Mouse (Mus musculus) erythroblast, adult 5-6 weeks (primary cell): ENCODE data around the gene Apc2. TPM values are rescaled to one million over a fixed set of nuclear protein-coding genes. Genes with fewer than 3 reads are reported as not detected.
"Not testable (repeated sequence)": the region's sequence is repeated elsewhere in the genome, so short reads cannot be mapped to it uniquely, and the experiment has no call there.

Experiments
- ATAC-seq: replicated peaks from 2 replicates; pipeline ENCODE4 v1.8.0; 2016; ENCODE audit warnings: moderate number of reproducible peaks, mild to moderate bottlenecking, moderate TSS enrichment, inconsistent platforms; ENCODE audit not compliant: poor library complexity, low FRiP score, severe bottlenecking
- total RNA-seq, 2 experiments: library from RNA; stranded (forward) in 1 of 2; stranded (reverse) in 1 of 2; fragments of 150-400 nt in 1 of 2; fragments of 200-764, 138-1000 nt in 1 of 2; gene quantifications; 2 replicates each; pipeline versions ENCODE4 v1.2.3 to v1.2.4; 2015 to 2017; ENCODE audit warnings: low replicate concordance in 2 of 2

Gene Apc2
- total RNA-seq, 2 experiments from 2014 or later = 0.09 TPM; not detected in 1

DNA sequence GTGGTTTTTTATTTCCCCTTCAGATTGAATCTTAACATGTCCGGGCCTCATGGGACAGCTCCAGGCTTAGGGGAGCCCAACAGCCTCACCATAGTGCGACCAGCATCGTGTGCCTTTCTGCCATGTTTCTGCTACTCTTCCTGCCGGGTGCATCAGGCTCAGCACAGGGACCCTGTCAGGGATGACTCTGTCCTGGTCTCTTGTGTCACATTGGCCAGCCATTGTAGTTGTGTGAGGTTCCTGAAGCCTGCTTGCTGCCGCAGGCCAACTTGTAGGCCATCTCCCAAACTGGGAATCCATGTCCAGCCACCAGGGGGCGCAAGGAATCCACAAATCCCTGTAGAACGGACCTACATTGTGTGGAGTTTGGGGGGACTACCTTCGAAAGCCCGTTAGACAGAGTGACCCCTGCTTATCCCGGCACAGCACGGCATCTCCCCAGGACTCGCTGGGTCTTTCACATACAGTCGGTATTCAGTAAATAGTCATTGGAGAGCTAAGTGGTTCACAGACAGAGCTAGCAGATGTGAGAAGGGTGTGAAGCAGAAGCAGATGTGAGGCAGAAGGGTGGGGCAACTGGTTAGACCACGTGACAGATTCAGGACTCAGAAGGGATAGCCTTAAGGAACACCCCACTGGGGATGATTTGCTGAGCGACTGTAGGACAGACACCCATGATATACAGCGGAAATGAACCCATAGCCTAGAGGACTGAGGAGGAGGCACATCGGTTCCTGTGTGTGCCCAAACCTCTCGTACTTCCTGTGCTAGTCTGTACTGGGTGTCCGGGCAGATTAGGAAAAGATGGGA, 44.4 kb downstream of the Apc2 start:
- ATAC-seq = peak; percentile 58

DNA sequence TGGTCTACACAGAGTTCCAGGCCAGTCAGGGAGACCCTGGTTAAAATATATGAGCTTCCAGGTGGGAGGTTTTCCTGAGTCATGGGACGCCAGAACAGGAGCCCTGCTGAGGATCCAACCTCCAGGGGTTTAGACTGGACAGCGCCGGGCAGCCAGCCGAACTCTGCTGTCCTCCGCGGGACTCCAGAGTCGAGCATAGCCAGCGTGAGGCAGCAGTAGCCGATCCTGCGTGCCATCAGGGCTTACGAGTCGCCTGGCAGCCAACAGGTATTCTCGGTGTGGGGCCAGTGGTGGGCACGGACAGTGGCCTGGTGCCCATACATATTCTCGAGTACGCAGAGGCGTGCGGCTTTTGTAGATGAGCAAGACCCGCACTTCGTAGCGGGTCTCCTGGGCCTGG, 45.2 kb downstream of the Apc2 start:
- no peak for ATAC-seq

DNA sequence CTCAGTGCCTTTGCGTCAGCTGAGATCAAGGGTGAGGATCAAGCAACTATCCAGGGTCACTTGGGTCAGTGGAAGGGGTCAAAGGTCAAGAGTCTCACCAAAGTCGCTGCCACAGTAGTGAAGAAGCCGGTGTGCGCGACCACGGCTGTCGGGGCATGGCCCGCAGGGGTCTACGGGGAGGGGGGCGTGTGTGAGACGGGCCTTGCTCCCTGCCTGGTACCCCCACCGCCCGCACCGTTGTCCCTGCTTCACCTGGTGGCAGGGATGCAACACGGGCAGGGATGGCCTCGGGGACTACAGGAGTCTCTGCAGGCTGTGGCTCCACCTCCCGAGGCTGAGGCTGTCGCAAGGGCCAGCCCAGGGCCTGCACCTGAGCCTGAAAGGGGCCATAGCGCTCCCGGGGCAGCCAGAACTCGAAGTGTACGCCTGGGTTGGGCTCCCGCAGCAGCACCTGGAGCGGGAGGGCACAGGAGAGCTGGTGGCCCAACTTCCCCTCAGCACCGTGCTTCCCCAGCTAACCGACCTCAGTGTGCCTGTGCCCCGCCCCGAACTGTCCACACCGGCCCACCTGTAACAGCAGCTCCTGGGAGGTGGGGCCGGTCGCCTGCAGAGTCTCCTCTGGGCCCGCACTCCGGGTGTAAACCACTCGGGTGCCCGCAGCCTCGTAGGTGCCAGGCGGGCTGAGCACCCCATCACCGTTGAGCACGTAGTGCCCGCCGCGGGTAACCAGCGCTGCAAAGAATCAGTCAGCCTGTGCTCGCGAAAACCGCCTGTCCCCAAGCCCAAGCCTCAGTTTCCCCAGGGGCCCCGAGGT, 45.9 kb downstream of the Apc2 start:
- no peak for ATAC-seq

DNA sequence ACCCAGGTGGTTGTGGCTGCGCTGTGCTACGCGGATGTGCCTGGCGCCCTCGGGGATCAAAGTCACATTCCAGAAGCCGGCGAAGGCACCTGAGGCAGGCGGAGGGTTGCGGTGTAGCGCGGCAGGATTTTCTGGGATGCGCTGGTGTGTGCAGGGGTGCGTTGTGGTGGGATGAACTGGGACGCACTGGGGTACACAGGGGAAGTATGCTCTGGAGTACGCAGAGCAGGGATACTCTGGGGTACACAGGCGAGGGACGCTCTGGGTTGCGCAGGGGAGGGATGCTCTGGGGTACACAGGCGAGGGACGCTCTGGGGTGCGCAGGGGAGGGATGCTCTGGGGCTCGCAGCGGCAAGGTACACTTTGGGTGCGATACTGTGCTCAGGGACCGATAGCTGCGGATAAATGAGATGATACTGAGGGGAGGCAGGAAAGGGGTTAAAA, 46.5 kb downstream of the Apc2 start:
- no peak for ATAC-seq

DNA sequence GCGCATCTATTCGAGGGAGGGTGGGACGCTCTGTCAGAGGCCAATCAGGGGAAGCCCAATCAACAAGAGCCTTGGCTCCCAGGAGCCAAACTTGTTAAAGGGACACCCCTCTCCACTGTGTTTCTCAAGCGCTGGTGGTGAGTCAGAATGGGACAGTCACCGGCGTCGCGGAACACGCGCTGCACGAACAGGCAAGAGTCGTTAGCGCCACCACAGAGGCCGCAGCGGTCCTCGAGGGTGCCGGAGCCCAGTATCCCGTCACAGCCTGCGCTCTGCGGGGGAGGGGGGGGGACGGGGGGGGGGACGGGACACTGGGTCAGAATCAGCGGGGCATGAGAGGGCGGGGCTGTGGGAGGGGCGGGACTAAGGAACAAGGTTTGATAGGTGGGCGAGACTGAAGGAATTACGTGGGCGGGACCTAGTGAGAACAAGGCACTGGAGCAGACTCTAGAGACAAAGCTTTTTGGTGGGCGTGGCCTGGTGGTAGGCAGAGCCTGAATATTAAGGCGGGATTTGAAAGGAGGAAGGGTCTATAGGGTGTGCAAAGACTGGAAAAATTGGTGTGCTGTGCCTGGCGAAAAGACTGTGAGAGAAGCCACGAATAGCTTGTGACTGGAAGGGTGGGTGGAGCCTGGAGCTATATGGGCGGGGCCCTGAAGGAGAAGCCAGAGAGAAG, 47.1 kb downstream of the Apc2 start:
- ATAC-seq = peak; percentile 28; the same call in 1 of the 2 replicates

DNA sequence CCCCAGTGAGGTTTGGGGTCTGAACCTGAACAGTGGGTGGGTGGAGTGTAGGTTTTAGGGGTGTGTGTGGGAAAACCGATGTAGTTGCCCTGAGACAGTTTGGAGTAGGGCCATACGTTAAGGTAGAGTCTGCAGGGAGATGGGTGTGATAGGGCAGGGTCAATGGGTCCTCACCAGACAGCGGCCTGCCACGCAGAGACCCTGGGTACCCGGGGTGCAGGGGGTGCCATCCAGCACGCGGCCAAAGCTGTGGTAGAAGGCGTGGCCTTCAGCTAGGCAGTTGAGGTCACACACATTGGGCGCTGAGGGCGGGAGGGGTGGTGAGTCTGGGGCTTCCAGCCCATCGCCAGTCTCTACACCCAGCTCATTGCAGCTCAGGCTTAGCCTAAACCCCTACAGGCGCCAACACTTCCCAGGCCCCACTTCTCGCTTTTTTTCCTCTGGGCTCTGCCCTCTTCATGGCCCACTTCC, 47.7 kb downstream of the Apc2 start:
- peak; percentile 8; the same call in 1 of the 2 replicates for ATAC-seq

DNA sequence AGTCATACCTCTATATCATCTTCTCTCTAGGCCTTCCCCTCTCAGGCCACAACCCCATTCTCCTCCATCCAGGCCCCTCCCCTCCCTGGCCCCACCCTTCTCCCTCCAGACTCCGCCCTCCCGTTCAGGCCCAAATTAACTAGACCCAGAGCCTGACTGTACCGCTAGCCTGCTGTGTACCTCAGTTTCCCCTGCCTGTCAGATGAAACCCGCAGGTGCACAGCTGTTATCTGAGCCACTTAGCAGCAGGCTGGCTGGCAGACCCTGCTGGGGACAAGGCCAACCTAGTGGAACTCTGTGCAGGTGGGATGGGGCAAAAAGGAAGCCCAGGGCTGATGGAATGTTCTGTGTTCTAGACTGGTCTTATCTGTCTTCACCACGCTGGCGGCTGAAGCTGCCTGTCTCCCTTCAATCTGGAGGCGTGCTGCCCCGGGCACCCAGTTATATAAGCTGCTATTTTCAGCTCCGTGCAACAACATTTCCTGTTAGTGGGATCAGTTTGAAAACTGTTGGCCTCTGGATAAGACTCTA, 48.4 kb downstream of the Apc2 start:
- ATAC-seq = peak; percentile 63

DNA sequence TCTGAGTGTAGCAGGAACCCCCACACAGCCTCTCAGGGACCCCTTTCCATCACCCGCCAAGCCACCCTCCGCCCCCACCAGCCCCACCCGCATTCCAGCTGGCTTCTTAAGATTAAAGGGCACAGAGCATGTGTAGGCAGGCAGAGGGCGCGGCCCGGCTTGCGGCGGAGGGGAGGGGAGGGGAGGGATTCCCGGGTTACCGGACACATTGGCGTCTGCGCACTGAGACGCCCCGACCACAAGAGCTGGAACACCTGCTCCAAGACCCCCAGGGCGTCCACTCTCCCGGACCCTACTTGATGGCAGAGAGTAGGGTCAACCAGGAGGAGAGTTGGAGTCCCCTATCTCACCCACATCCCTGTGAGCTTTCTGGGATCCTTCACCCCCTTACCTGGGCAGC, 49.3 kb downstream of the Apc2 start:
- ATAC-seq = peak; percentile 41

DNA sequence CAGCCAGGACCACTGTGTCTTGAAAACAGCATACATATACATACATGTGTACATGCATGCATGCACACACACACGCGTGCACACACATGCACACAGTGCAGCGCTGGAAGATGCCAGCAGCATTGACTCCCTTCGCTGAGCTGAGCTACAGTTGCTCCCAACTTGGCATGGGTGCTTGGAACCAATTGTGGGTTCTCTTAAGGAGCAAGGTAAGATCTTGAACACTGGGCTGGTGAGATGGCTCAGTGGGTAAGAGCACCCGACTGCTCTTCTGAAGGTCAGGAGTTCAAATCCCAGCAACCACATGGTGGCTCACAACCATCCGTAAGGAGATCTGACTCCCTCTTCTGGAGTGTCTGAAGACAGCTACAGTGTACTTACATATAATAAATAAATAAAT, 50.2 kb downstream of the Apc2 start:
- ATAC-seq = not testable (repeated sequence)

DNA sequence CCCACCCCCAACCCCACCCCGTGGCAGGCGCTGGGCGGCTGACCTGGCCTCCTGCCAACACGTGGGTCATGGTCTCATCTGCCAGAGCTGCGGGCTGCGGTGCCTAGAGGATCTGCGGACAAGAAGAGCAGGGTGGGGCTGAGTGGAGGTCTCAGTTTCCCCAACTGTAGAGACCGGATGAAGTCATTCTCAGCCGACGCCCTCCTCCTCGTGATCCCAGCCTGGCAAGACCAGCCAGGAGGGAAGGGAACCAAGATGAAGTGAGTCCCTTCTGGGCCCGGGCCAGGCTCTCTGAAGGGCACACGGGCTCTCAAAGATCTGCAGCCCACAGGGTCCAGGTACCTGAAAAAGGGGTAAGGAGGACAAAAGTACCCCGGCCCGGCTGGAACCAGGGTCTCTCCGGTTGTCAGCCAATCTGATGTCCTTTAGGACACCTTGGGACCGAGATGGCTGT, 51.8 kb downstream of the Apc2 start:
- ATAC-seq = no peak

DNA sequence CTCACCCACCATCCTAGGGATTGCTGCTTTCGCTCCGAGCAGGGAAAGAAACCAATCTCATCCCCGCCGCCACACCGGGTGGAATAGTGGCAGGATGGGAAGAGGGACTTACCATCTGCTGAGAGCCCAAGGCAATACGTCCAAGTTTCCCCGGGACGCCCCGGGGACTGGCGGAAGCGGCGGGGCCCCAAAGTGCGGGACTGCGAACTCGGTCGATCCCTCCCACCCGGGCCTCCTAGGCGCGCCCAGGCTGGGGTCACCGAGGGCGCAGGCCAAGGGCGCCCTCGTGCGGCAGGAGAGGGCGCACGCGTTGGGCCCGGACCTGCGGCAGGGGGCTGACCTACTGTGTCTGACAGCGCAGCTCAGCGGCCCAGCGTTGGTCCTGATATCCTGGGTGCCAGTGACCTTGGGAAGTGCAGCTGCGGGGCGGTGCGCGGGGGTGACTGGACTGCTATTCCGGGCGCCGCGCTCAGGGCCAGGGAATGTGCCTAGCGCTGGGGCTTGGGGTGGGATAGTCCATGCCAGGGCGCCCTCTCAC, 52.5 kb downstream of the Apc2 start, which contains the start of gene Adamtsl5:
Gene Adamtsl5 (minus strand): TSS at position 169 of the 538 bp plus-strand sequence.
- ATAC-seq = peak; percentile 27

DNA sequence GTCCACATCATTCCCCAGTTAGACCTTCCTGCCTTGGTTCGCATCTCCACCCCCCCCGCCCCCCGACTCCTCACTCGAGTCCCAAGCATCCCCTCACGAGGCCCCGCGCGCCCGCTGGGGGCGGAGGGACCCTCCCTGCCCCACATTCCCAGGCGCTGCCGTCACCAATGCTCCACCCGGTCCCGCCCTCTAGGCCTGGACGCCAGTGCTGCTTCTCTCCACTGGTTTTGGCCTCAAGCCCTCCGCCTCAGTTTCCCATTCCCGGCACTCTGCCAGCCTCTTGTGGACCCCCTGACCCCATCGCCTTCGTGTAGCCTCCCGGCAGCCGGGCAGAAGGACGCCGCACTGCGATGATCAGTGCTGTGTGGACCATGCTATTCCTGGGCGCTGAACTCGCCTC, 53.2 kb downstream of the Apc2 start:
- ATAC-seq = no peak

DNA sequence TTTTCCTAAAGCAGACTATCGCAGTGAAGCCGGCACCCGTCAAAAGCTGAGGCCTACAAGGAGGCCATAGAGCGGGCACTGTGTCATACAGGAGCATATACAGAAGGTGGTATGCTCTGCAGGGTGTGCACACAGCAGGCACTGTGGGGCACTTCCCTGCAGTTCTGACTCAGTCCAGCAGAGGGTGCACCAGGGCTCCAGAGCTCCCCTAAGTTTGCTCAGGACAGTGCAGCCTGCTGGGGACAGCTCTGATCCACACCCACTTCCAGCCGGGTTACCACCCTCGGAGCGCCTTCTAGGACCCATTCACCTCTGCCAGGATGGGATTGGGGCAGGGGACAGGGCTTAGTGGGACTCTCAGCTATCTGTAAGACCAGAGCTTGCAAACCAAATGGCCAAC, 54.5 kb downstream of the Apc2 start:
- peak; percentile 75 for ATAC-seq

DNA sequence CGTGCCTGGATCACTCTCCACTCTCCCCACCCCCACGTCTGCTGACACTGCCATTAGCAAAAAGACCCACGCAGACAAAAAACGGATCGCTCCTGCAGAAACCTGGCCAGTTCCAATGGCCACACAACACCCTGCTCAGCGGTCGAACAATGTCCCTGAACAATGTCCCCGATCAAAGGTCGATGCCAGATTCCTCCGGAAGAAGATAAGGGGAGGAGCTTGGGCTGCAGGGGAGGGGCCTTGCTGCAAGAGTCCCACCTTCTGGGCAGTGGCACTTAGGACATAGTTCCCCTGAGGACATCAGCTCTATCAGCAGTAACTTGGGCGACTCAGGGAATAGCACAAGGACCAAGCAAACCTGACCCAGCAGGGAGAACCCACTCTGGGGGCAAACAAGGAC, 56.1 kb downstream of the Apc2 start:
- ATAC-seq = no peak

DNA sequence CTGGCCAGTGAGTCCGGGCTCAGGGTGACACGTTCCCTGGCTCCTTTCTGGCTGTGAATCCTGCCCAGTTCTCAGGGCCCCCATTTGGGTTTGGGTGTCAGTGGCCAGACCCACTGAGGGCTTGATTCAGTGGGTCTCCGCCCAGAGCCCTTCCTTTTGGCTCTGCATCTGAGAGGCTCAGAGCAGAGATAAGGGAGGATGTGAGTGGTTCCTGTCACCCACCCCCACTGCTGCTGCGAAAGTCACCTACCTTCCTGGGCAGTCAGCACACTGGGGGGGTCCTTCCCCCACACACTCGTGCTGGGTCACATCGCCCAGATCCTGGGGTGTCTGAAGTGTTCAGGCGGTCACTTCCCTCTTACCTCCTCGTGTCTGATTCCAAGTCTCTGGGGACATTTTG, 57.0 kb downstream of the Apc2 start:
- no peak for ATAC-seq

DNA sequence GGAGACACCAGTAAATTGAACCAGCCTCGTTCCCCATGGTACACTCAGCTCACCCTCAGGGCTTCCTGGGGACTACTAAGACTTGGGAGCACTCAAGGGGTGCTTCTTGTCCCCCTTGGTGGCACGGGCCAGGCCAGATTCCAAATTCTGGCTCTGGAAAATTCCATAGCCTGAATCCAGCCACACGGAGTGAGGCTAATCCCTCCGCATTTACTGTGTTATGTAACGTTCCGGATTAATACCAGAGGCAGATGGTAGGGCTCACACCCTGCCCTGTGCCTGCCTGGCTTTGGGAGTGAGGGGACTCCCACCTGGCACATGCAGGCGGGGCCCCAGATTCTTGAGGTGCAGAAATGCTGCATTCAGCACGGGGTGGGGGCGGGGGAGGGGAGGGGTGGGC, 59.7 kb downstream of the Apc2 start:
- no peak for ATAC-seq

DNA sequence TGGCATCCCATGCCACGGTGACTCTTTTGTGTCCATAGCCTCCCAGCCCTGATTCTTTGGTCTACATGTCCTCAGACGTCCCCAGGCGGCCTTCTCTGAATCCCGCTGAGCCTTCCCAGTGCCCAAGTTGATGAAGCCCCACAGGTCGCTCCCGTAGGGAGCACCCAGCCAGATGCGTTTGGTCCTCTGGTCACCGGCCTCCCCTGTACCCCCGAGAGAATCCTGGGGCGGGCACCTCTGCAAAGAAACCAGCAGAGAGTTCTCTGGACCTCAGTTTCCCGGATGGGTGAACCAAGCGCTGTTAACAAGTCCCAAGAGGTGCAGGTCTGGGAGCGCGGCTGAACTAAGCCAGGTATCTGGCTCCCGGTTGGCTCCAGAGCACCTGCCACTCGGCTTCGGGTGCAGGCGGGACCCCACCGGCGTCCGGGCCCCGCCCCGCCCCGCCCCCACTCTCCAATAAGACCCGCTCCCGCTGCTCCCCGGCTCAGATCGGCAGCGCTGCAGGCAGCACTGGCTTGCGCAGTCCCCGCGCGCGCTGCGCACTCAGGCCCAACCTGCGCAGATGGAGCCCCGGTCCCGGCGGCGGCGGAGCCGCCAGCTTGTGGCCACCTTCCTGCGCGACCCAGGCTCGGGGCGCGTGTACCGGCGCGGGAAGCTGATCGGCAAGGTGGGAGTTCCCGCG, 60.4 kb downstream of the Apc2 start, which contains the start of gene Plk5:
Gene Plk5 (plus strand): TSS at position 459 of the 682 bp plus-strand sequence.
- no peak for ATAC-seq

DNA sequence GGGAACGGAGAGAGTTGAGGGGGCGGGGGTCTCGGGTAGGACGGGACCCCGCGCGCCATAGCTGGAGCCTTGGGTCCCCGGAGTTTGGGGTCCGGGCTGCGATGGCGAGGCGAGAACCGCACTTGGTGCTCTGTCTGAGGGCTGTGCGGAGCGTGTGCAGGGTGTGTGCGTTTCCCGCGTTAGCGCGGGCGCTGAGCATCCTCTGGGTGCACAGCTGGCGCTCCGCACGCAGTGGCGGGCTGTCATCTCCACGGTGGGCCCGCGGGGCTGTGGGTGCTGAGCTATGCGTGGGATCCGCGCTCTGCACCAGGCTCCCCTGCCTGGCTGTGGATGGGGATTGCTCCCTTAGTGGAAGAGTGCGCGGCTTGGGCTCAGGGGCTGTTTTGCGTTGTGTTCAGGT, 61.0 kb downstream of the Apc2 start:
- ATAC-seq = no peak

DNA sequence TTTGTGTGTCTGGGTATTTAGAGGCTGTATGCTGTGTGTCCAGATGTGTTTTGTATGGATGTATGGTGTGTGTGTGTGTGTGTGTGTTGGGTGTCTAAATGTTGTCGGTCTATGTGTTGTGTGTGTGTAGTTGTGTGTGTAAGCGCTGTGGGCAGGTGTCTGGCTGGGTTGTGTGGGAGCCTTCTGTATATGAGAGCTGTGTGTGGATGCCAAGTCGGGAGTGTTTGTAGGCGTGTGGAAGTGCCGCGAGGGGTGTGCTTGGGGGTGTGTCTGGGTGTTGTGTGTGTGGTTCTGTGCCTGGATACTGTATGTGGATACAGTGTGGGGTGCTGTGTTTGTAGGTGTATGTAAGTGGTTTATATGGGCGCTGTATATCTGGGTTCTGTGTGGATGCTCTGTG, 61.6 kb downstream of the Apc2 start:
- ATAC-seq = 0 out of 2 replicates have a peak, but pooled peaks have one; percentile 13
